Mouse (Mus musculus) liver, embryonic 16.5 days (tissue): ENCODE data around the gene Naa11. TPM values are rescaled to one million over a fixed set of nuclear protein-coding genes. Genes with fewer than 3 reads are reported as not detected.

Experiments used
- ATAC-seq: fragments of 200-750 bp; cut with Nextera tagmentation; 2 replicates; pipeline ENCODE4 v1.8.0; 2017; ENCODE audit warnings: low read depth, mild to moderate bottlenecking, moderate number of reproducible peaks, moderate library complexity
- H3K27ac ChIP-seq: fragments of 300-500 bp; sonication (generic); 2 replicates; pipeline ENCODE4 v1.5.1; 2014; ENCODE audit warnings: mild to moderate bottlenecking, low read length
- H3K27me3 ChIP-seq: fragments of 300-500 bp; sonication (generic); 2 replicates; pipeline ENCODE4 v1.6.1; 2014; ENCODE audit warnings: low read depth, low read length, mixed read lengths; ENCODE audit not compliant: control insufficient read depth, insufficient read depth
- H3K36me3 ChIP-seq: fragments of 300-500 bp; sonication (generic); 2 replicates; pipeline ENCODE4 v1.6.1; 2014; ENCODE audit warnings: mild to moderate bottlenecking; ENCODE audit not compliant: control insufficient read depth, insufficient read depth
- H3K4me1 ChIP-seq: fragments of 300-500 bp; sonication (generic); 2 replicates; pipeline ENCODE4 v1.6.1; 2014; ENCODE audit warnings: low read depth, low read length, mixed read lengths; ENCODE audit not compliant: control insufficient read depth
- H3K4me2 ChIP-seq: fragments of 300-500 bp; sonication (generic); 2 replicates; pipeline ENCODE4 v1.6.1; 2014; ENCODE audit warnings: low read depth, low read length, mixed read lengths
- H3K4me3 ChIP-seq: fragments of 300-500 bp; sonication (generic); 2 replicates; pipeline ENCODE4 v1.5.1; 2014; ENCODE audit warnings: low read depth, mild to moderate bottlenecking, low read length
- H3K9ac ChIP-seq: fragments of 300-500 bp; sonication (generic); 2 replicates; pipeline ENCODE4 v1.6.1; 2014; ENCODE audit warnings: low read depth, low read length
- H3K9me3 ChIP-seq: fragments of 300-500 bp; sonication (generic); replicated peaks from 2 replicates; pipeline ENCODE4 v1.6.1; 2016; ENCODE audit warnings: low read length; ENCODE audit not compliant: control insufficient read depth
- WGBS: fragments of 180-500 bp; shearing (Covaris S2); extraction: QIAGEN DNeasy Blood & Tissue Kit; methylation state at CpG from one replicate; pipeline ENCODE4 v1.1.7; 2014; ENCODE audit not compliant: insufficient replicate concordance; 5-methylcytosine and 5-hydroxymethylcytosine counted together
- polyA plus RNA-seq: library from polyadenylated mRNA; unstranded; fragments of >200 nt; fragmentation: Nextera tagmentation; extraction: Ambion mirVana; gene quantifications from 2 replicates; pipeline ENCODE4 v1.2.1, GENCODE M21; 2015

Gene Naa11
- polyA plus RNA-seq, 1 experiment from 2014 or later, result not detected

DNA sequence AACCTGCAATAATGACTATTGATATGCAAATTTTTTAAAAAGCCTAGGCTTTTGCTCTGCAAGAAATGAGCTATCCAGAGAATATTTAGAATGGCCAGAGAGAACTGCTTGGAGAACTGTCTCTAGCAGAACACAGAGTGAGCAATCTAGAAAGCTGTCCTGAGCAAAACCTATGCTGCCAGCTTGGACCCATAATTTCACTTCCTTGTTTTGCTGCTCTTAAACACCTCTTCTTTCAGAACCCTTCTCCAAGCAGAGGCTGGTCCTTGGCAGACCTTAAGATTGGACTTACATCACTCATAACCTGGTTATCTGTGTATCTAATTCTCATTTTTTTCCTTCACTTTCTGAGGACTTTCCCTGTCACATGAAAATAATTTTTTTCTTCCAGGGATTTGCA, 8.9 kb upstream of the Naa11 start:
- Histone ChIP-seq H3K27ac (no peak overlapping the region), H3K27me3 (no peaks in the 10 kb centered on the region), H3K9ac (no peak overlapping the region), H3K4me1 (no peaks in the 10 kb centered on the region), H3K9me3 (no peaks in the 10 kb centered on the region), H3K36me3 (no peaks in the 10 kb centered on the region), H3K4me3 (no peak overlapping the region), H3K4me2 (no peak overlapping the region)
- ATAC-seq, result no peak

DNA sequence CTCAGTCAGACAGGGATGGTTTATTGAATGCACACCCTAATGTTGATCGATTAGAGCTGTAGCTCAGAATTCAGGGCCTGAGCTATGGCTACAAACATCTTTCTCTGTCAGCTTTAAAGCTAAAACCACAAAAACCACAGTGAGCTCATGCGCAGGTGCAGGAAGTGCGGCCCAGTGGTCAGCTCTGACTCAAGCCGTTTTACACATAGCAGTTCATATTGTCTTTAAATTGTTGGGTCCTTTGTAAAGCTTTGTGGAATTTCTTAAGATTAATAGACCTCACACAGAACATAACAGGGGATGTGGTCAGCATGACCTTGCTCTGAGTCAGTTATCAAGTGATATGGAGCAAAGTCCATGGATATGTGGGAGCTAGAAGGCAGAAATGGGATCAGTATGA, 5.4 kb upstream of the Naa11 start:
- no peak for ATAC-seq
- no peaks in the 10 kb centered on the region for H3K36me3 ChIP-seq
- no peak overlapping the region for H3K4me2 ChIP-seq
- H3K4me3 ChIP-seq, result no peak overlapping the region
- WGBS, result 21% methylated on average over 4 of the region's 4 CpGs
- no peak overlapping the region for H3K9ac ChIP-seq
- H3K27ac ChIP-seq, result no peak overlapping the region
- H3K9me3 ChIP-seq, result no peaks in the 10 kb centered on the region
- no peaks in the 10 kb centered on the region for H3K4me1 ChIP-seq
- no peaks in the 10 kb centered on the region for H3K27me3 ChIP-seq

DNA sequence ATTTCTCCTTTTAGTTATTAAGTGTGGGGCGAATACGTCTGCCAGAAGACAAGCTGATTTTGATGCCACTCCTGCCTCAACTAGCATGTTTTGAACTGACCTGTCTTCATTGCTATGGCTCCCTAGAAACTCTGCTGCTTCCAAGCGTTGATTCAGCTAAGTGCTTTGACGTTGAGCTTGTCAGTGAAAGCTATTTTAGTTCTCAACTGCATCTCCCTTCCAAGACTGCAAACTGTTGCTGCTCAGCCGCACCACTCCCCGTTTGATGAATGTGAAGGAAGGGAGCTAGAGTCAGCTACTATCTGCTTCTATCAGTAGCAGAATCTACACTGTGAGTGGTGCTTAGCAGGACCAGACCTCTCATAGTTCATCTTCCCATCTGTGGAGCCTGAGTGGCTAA, 4.6 kb downstream of the Naa11 start:
- H3K36me3 ChIP-seq, result no peaks in the 10 kb centered on the region
- no peaks in the 10 kb centered on the region; the same call in 1 of the 2 replicates for H3K9me3 ChIP-seq
- ATAC-seq, result no peak
- 60% methylated on average over 6 of the region's 6 CpGs for WGBS
- no peak overlapping the region for H3K4me2 ChIP-seq
- no peaks in the 10 kb centered on the region for H3K27me3 ChIP-seq
- H3K9ac ChIP-seq, result no peak overlapping the region
- H3K4me3 ChIP-seq, result no peak overlapping the region
- no peak overlapping the region for H3K27ac ChIP-seq
- H3K4me1 ChIP-seq, result no peaks in the 10 kb centered on the region

DNA sequence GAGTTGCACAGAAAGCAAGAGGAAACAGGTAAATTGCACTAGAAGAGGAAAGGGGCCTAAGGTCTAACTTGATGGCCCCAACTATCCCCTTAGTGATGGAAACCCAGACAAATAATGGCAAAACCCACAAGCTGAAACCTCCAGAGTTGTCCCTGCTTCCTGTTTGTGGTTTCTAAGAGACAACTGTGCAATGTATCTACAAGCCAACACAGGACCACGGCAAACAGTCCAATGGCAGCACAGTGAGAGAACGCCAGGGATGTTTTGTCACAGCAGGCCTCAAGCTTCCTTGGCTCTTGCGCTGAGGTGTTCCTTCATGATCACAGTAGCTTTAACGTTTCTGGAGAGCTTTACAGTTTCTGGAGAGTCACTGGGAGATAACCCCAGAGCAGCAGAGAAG, 7.8 kb downstream of the Naa11 start:
- Histone ChIP-seq H3K27me3 (no peaks in the 10 kb centered on the region), H3K4me2 (no peak overlapping the region), H3K27ac (no peak overlapping the region), H3K36me3 (no peaks in the 10 kb centered on the region), H3K9me3 (no peaks in the 10 kb centered on the region), H3K9ac (no peak overlapping the region), H3K4me3 (no peak overlapping the region), H3K4me1 (no peaks in the 10 kb centered on the region)
- ATAC-seq, result no peak; the same call in 1 of the 2 replicates
- 22% methylated on average over 4 of the region's 4 CpGs for WGBS

DNA sequence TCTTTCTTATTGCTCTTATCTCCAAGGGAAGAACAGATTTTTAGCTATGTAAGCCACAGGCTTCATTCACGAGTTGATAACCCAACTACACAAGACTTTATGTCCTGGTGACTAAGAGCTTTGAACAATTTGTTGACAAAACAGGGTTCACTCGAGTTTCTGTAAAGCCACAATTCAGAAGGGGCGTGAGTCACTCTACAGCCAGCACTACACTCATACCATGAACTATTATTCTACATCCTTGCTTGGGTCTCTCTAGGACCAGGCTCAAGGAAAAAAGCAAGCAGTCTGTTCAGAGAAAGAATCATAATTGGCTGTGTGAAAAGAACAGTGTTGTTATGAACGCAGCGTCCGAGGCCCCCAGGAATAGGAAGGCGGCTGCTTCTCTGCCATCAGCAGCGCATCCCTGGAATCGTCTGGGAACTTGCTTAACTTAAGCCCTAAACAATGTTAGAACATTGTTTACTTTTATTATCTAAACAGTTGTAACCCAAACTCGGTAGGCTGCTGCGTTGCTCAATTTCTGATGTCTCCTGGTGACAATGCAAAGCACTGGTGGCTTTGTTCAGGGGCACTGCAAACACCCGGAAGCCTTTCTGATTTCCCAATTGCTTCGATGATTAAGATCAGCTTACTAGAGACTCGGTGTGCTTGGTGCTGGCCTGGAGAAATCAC, 9.5 kb downstream of the Naa11 start:
- H3K9me3 ChIP-seq, result no peaks in the 10 kb centered on the region
- no peak overlapping the region for H3K4me2 ChIP-seq
- H3K27ac ChIP-seq, result no peak overlapping the region
- ATAC-seq, result no peak
- H3K4me3 ChIP-seq, result no peak overlapping the region
- no peak overlapping the region for H3K9ac ChIP-seq
- H3K4me1 ChIP-seq, result no peaks in the 10 kb centered on the region
- H3K27me3 ChIP-seq, result no peaks in the 10 kb centered on the region
- H3K36me3 ChIP-seq, result no peaks in the 10 kb centered on the region
- 46% methylated on average over 14 of the region's 14 CpGs for WGBS

DNA sequence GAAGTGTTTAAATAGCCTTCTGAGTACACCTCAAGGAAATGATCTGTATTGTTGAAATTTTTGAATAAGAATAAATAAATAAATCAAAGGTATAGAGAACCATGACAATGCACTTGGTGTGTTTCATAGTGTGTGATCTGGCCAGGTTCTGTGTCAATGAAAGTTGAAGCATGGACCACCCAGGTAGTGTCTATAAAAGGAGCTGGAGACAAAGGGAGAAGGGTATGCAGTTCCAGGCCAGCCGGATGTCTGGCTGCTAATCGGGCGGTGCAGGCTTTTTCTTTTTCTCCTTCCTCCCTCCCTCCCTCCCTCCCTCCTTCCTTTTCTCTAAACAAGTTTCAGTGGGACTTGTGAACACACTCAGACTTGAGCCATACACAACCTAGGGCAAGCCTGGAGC, 12.2 kb downstream of the Naa11 start:
- no peak overlapping the region for H3K4me3 ChIP-seq
- no peak overlapping the region for H3K4me2 ChIP-seq
- H3K27ac ChIP-seq, result no peak overlapping the region
- no peak overlapping the region for H3K9ac ChIP-seq
- H3K36me3 ChIP-seq, result no peaks in the 10 kb centered on the region
- no peaks in the 10 kb centered on the region for H3K4me1 ChIP-seq
- ATAC-seq, result no peak
- no peaks in the 10 kb centered on the region for H3K9me3 ChIP-seq
- H3K27me3 ChIP-seq, result no peaks in the 10 kb centered on the region
- WGBS, result 65% methylated on average over 3 of the region's 3 CpGs

DNA sequence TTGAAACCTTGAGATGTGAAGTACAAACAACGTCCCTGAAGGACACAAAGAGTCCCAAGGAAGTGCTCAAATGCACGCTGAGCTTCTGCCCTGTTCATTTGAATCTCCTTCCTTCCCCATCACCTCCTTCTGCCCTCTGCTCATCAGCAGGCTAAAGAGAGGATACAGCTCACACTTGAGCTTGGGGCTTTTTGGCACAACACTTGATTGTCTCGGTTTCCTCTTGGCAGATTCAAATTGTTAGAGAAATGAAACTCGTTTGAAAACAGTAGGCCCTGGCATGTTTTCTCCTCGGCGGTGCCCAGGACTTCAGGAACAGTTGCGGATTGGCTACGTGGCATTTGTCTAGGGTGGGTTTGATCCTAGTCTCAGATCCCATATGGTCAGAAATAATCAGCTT, 27.4 kb downstream of the Naa11 start:
- Histone ChIP-seq H3K4me1 (no peaks in the 10 kb centered on the region), H3K36me3 (no peaks in the 10 kb centered on the region), H3K4me3 (no peak overlapping the region), H3K9me3 (no peaks in the 10 kb centered on the region), H3K4me2 (no peak overlapping the region), H3K9ac (no peak overlapping the region), H3K27ac (no peak overlapping the region), H3K27me3 (no peaks in the 10 kb centered on the region)
- no peak for ATAC-seq
- WGBS, result 52% methylated on average over 8 of the region's 8 CpGs

DNA sequence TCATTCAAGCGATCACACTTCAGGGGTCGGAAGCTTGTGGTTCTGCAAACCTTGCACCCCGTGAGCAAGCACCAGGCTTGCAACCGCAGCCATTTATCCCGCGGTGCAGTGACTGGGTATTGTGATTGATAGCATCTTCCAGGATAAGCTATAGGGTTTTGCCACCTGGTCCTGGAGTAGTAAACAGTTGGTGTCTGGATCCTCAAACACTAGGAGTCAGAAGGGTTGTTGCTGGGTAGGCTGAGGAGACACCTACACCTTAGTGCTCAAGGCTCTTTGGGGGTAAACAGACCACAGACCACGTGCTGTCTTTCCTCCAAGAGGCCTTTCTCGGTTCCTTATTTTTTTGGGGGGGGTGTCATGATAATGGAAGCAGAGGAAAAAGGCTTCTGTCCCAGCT, 27.9 kb downstream of the Naa11 start:
- H3K4me1 ChIP-seq, result no peaks in the 10 kb centered on the region
- no peak overlapping the region for H3K4me3 ChIP-seq
- no peak overlapping the region for H3K27ac ChIP-seq
- no peaks in the 10 kb centered on the region for H3K27me3 ChIP-seq
- no peak overlapping the region for H3K9ac ChIP-seq
- H3K4me2 ChIP-seq, result no peak overlapping the region
- no peaks in the 10 kb centered on the region for H3K9me3 ChIP-seq
- no peaks in the 10 kb centered on the region for H3K36me3 ChIP-seq
- WGBS, result 28% methylated on average over 8 of the region's 8 CpGs
- ATAC-seq, result no peak

DNA sequence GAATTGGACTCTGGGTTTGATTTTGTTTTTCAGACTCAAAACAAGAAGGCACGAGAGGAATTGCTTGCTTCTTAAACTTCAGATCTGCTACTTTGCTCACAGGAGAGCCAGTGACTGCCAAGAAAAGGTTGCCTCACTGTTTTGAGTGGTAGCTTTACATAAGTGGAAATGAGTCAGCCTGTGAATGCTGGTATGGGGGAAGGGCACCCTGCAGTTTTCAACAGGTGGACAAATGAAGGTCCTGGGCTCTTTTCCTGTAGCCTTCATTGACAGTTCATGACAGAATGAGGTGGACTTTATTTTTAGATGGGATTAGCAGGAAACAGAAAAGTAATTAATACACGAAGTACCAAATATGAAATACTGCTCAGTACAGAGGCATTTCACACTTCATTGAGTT, 29.6 kb downstream of the Naa11 start:
- no peak overlapping the region for H3K9ac ChIP-seq
- no peak overlapping the region for H3K4me2 ChIP-seq
- no peaks in the 10 kb centered on the region for H3K4me1 ChIP-seq
- H3K36me3 ChIP-seq, result no peaks in the 10 kb centered on the region
- ATAC-seq, result no peak
- H3K27me3 ChIP-seq, result no peaks in the 10 kb centered on the region
- H3K4me3 ChIP-seq, result no peak overlapping the region
- H3K9me3 ChIP-seq, result no peaks in the 10 kb centered on the region
- WGBS, result 20% methylated on average over 2 of the region's 2 CpGs
- no peak overlapping the region for H3K27ac ChIP-seq
